Mouse (Mus musculus) liver, embryonic 12.5 days (tissue): Measurements from ENCODE around the gene Tmigd1. TPM values are rescaled to one million over a fixed set of nuclear protein-coding genes. Genes with fewer than 3 reads are reported as not detected.

Experiments used
- ATAC-seq: fragments of 200-750 bp; cut with Nextera tagmentation; 2 replicates; pipeline ENCODE4 v1.8.0; 2017; ENCODE audit warnings: moderate number of reproducible peaks, mild to moderate bottlenecking, moderate library complexity
- H3K27ac ChIP-seq: fragments of 300-500 bp; sonication (generic); 2 replicates; pipeline ENCODE4 v1.5.1; 2016; ENCODE audit warnings: mild to moderate bottlenecking
- H3K27me3 ChIP-seq: fragments of 300-500 bp; sonication (generic); replicated peaks from 2 replicates; pipeline ENCODE4 v1.6.1; 2016; ENCODE audit warnings: mild to moderate bottlenecking, moderate library complexity
- H3K36me3 ChIP-seq: fragments of 300-500 bp; sonication (generic); 2 replicates; pipeline ENCODE4 v1.6.1; 2016; ENCODE audit warnings: mild to moderate bottlenecking, moderate library complexity
- H3K4me1 ChIP-seq: fragments of 300-500 bp; sonication (generic); 2 replicates; pipeline ENCODE4 v1.6.1; 2016
- H3K4me2 ChIP-seq: fragments of 300-500 bp; sonication (generic); 2 replicates; pipeline ENCODE4 v1.6.1; 2016; ENCODE audit warnings: mild to moderate bottlenecking, moderate library complexity
- H3K4me3 ChIP-seq: fragments of 300-500 bp; sonication (generic); 2 replicates; pipeline ENCODE4 v1.5.1; 2016; ENCODE audit warnings: mild to moderate bottlenecking, moderate library complexity
- H3K9ac ChIP-seq: fragments of 300-500 bp; sonication (generic); 2 replicates; pipeline ENCODE4 v1.6.1; 2016; ENCODE audit warnings: mild to moderate bottlenecking, moderate library complexity
- H3K9me3 ChIP-seq: fragments of 300-500 bp; sonication (generic); replicated peaks from 2 replicates; pipeline ENCODE4 v1.6.1; 2016; ENCODE audit warnings: mild to moderate bottlenecking, moderate library complexity
- WGBS: fragments of 180-500 bp; shearing (Covaris S2); methylation state at CpG from one replicate; pipeline ENCODE4 v1.1.7; 2016; ENCODE audit not compliant: insufficient replicate concordance; 5-methylcytosine and 5-hydroxymethylcytosine counted together
- polyA plus RNA-seq: library from polyadenylated mRNA; unstranded; fragments of >200 nt; fragmentation: Nextera tagmentation; extraction: Ambion mirVana; gene quantifications from 2 replicates; pipeline ENCODE4 v1.2.1, GENCODE M21; 2016

Tmigd1 gene
- polyA plus RNA-seq, 1 experiment from 2014 or later: not detected

DNA sequence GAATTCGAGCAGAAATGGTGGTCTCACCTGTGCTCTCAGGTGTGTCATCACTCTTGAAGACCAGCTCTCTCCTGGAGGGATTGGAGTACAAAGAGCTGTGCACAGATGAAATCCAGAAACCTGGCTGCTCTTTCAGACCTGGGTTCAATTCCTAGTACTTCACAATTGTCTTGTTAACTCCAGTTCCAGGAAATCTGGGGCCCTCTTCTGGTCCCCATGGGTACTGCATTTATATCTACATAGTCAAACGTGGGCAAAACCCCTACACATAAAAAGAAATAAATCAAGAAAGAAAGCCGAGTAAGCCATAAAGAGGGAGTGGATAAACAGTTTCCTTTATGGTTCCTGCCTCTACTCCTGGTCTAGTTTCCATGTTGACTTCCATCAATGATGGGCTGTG, 31.2 kb downstream of the Tmigd1 start:
- WGBS: 42% methylated on average over 3 of the region's 3 CpGs
- H3K4me3 ChIP-seq: no peak overlapping the region
- H3K4me2 ChIP-seq: no peak overlapping the region
- no peaks in the 10 kb centered on the region for H3K4me1 ChIP-seq
- no peaks in the 10 kb centered on the region for H3K27me3 ChIP-seq
- no peak overlapping the region for H3K27ac ChIP-seq
- no peak for ATAC-seq
- H3K9ac ChIP-seq: no peak overlapping the region
- H3K9me3 ChIP-seq: peaks cover 4% of the 10 kb centered on the region; the same call in 1 of the 2 replicates
- H3K36me3 ChIP-seq: no peaks in the 10 kb centered on the region

DNA sequence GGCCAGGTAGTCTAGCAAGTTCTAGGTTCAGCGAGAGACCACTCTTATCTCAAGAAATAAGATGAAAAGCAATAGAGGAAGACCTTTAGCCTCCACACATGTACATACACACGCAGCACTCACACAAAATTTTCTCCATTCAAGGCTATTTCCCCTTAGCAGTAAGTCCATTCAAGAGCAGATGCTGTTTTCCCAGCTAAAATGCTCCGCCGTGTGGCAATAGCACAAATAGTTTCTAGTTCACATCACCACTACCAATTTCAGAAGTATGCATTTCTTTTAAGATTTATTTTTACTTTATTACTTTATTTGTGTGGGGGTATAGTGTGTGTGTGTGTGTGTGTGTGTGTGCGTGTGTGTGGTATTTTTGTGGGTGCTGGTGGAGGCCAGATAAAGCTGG, 34.6 kb downstream of the Tmigd1 start:
- Histone ChIP-seq H3K4me3 (no peak overlapping the region), H3K4me2 (no peak overlapping the region), H3K27ac (no peak overlapping the region), H3K36me3 (no peaks in the 10 kb centered on the region), H3K9me3 (peaks cover 4% of the 10 kb centered on the region; the same call in 1 of the 2 replicates), H3K9ac (no peak overlapping the region), H3K27me3 (no peaks in the 10 kb centered on the region), H3K4me1 (no peaks in the 10 kb centered on the region)
- ATAC-seq: no peak
- 66% methylated on average over 5 of the region's 5 CpGs for WGBS

DNA sequence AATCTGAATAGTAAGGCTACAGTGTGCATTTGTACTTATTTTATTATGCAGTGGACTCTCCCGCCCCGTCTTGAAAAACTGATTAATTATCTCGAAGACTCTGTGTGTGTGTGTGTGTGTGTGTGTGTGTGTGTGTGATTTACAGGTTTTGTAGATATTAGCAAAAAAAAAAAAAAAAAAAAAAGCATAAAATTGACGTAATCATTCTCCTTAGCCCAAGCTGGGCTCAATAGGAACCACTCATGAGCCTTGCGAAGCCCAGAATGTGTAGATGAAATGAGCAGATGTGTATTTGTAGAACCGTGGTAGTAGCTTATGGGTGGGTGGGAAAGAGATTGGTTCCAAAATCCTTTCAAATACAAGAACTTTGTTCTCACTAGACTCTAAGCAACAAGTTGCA, 42.9 kb downstream of the Tmigd1 start:
- H3K9me3 ChIP-seq: no peaks in the 10 kb centered on the region
- H3K9ac ChIP-seq: peak overlapping the region; percentile 83
- H3K27me3 ChIP-seq: no peaks in the 10 kb centered on the region
- ATAC-seq: no peak
- H3K36me3 ChIP-seq: peaks cover 13% of the 10 kb centered on the region
- H3K4me3 ChIP-seq: peak overlapping the region; percentile 82
- H3K4me1 ChIP-seq: peaks cover 23% of the 10 kb centered on the region
- WGBS: 57% methylated on average over 6 of the region's 6 CpGs
- peak overlapping the region; percentile 86 for H3K4me2 ChIP-seq
- H3K27ac ChIP-seq: peak overlapping the region; percentile 74; the same call in 1 of the 2 replicates

GRCm38 (mm10) chr11:76945386-76946202, 43.6 kb downstream of the Tmigd1 start:
- Histone ChIP-seq H3K27me3 (no peaks in the 10 kb centered on the region), H3K9ac (peak overlapping the region; percentile 83), H3K4me2 (peak overlapping the region; percentile 86), H3K4me1 (peaks cover 23% of the 10 kb centered on the region), H3K27ac (peak overlapping the region; percentile 74), H3K36me3 (peaks cover 19% of the 10 kb centered on the region), H3K4me3 (peak overlapping the region; percentile 82), H3K9me3 (no peaks in the 10 kb centered on the region)
- peak; percentile 94 for ATAC-seq
- under 1% methylated on average over 58 of the region's 58 CpGs for WGBS

DNA sequence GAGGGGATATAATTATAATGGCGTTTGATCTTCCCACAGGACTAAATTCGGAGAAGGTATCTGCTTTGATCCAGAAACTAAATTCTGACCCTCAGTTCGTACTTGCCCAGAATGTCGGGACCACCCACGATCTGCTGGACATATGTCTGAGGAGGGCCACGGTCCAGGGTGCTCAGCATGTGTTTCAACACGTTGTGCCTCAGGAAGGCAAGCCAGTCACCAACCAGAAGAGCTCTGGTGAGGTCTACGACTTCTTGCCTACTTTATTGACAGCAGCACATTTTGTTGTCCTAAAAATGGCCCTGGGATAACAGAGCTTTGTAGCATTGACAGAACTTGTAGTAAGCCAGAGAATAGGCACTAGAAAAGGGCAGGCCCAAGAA, 44.2 kb downstream of the Tmigd1 start:
- Histone ChIP-seq H3K27ac (peak overlapping the region; percentile 74; the same call in 1 of the 2 replicates), H3K4me2 (peak overlapping the region; percentile 86), H3K27me3 (no peaks in the 10 kb centered on the region), H3K4me1 (peaks cover 23% of the 10 kb centered on the region), H3K9me3 (no peaks in the 10 kb centered on the region), H3K4me3 (peak overlapping the region; percentile 82), H3K9ac (peak overlapping the region; percentile 83), H3K36me3 (peaks cover 25% of the 10 kb centered on the region)
- ATAC-seq: no peak
- 5% methylated on average over 8 of the region's 8 CpGs for WGBS

- Histone ChIP-seq H3K9me3 (no peaks in the 10 kb centered on the region), H3K9ac (no peak overlapping the region), H3K27me3 (no peaks in the 10 kb centered on the region), H3K4me3 (no peak overlapping the region), H3K27ac (no peak overlapping the region), H3K4me2 (no peak overlapping the region), H3K4me1 (no peaks in the 10 kb centered on the region), H3K36me3 (peaks cover 92% of the 10 kb centered on the region)
- WGBS: 84% methylated on average over 2 of the region's 2 CpGs
- ATAC-seq: no peak
Measured at GRCm38 (mm10) chr11:76953536-76953935, 51.6 kb downstream of the Tmigd1 start.

- Histone ChIP-seq H3K4me1 (no peaks in the 10 kb centered on the region), H3K36me3 (peaks cover 94% of the 10 kb centered on the region), H3K9me3 (no peaks in the 10 kb centered on the region), H3K27ac (no peak overlapping the region), H3K4me2 (no peak overlapping the region), H3K4me3 (no peak overlapping the region), H3K9ac (no peak overlapping the region), H3K27me3 (no peaks in the 10 kb centered on the region)
- 75% methylated on average over 3 of the region's 3 CpGs for WGBS
- ATAC-seq: no peak
Measured at GRCm38 (mm10) chr11:76965703-76966102, 63.7 kb downstream of the Tmigd1 start.

Other genes starting within 250 kb of the Tmigd1 start
- not detected in 2 replicates for gene Bhlha9, start 229.7 kb upstream of the Tmigd1 start, polyA plus RNA-seq
- gene Trarg1, start 222.4 kb upstream of the Tmigd1 start, polyA plus RNA-seq: not detected in 2 replicates
- 13.2 and 15.2 TPM in 2 replicates for gene Gosr1, start 138.6 kb upstream of the Tmigd1 start, polyA plus RNA-seq
- 10.5 and 11.3 TPM in 2 replicates for gene Cpd, start 55.1 kb upstream of the Tmigd1 start, polyA plus RNA-seq
- 77.3 and 79.2 TPM in 2 replicates for gene Blmh, start 22.6 kb downstream of the Tmigd1 start, polyA plus RNA-seq
- 2.2 and 2.8 TPM in 2 replicates for gene Slc6a4, start 96.4 kb downstream of the Tmigd1 start, polyA plus RNA-seq
- gene Nsrp1, start 176.3 kb downstream of the Tmigd1 start, polyA plus RNA-seq: 34.9 and 37.1 TPM in 2 replicates